Mouse (Mus musculus) stomach, embryonic 15.5 days (tissue): ENCODE measurements at regions not wholly inside any gene's neighbourhood (a gene's known extent, or its start where the extent isn't known, plus 50 kb on each side); places are given as distances from the start of the nearest gene placed in this dataset.

Experiments
- ATAC-seq: fragments of 200-750 bp; cut with Nextera tagmentation; 2 replicates; pipeline ENCODE4 v1.8.0; 2017; ENCODE audit warnings: low read depth, moderate number of reproducible peaks, moderate TSS enrichment; ENCODE audit not compliant: insufficient read depth, low FRiP score
- H3K27ac ChIP-seq: fragments of 300-500 bp; sonication (generic); 2 replicates; pipeline ENCODE4 v1.5.1; 2015; ENCODE audit warnings: mild to moderate bottlenecking, inconsistent platforms
- H3K27me3 ChIP-seq: fragments of 300-500 bp; sonication (generic); replicated peaks from 2 replicates; pipeline ENCODE4 v1.6.1; 2015; ENCODE audit warnings: inconsistent platforms
- H3K36me3 ChIP-seq: fragments of 300-500 bp; sonication (generic); 2 replicates; pipeline ENCODE4 v1.6.1; 2015; ENCODE audit warnings: inconsistent platforms
- H3K4me1 ChIP-seq: fragments of 300-500 bp; sonication (generic); 2 replicates; pipeline ENCODE4 v1.6.1; 2015; ENCODE audit warnings: inconsistent platforms
- H3K4me2 ChIP-seq: fragments of 300-500 bp; sonication (generic); 2 replicates; pipeline ENCODE4 v1.6.1; 2015; ENCODE audit warnings: mild to moderate bottlenecking, inconsistent platforms
- H3K4me3 ChIP-seq: fragments of 300-500 bp; sonication (generic); replicated peaks from 2 replicates; pipeline ENCODE4 v1.5.1; 2015; ENCODE audit warnings: inconsistent platforms
- H3K9ac ChIP-seq: fragments of 300-500 bp; sonication (generic); 2 replicates; pipeline ENCODE4 v1.6.1; 2015; ENCODE audit warnings: inconsistent platforms
- H3K9me3 ChIP-seq: fragments of 300-500 bp; sonication (generic); 2 replicates; pipeline ENCODE4 v1.6.1; 2016; ENCODE audit warnings: inconsistent platforms
- WGBS: fragments of 180-500 bp; shearing (Covaris S2); methylation state at CpG from one replicate; pipeline ENCODE4 v1.1.7; 2015; 5-methylcytosine and 5-hydroxymethylcytosine counted together

DNA sequence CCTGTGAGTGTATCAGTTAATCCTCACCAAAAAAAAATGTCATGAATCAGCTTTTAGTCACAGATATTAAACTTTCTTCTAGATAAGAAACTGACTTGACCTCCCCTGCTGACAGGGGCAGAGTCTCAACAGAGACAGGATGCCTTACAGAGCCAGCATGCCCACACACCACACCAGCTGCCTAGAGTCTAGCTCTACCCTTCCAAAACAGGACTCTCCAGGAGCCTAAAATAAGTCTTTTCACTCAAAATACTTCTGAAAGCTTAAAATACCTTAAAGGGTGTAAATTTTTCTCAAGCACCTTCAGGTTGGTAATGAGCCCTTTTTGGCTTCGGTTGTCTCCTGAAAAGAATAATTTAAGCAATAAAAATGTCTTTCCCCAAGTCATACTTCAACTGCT, 373.7 kb upstream of the Rack1 start:
- no peaks in the 10 kb centered on the region for H3K27me3 ChIP-seq
- H3K9me3 ChIP-seq, result no peaks in the 10 kb centered on the region
- no peak overlapping the region for H3K4me2 ChIP-seq
- no peak for ATAC-seq
- WGBS, result 69% methylated on average over 1 of the region's 1 CpGs
- no peak overlapping the region for H3K27ac ChIP-seq
- no peaks in the 10 kb centered on the region for H3K4me1 ChIP-seq
- H3K4me3 ChIP-seq, result no peak overlapping the region
- no peaks in the 10 kb centered on the region for H3K36me3 ChIP-seq
- H3K9ac ChIP-seq, result no peak overlapping the region

DNA sequence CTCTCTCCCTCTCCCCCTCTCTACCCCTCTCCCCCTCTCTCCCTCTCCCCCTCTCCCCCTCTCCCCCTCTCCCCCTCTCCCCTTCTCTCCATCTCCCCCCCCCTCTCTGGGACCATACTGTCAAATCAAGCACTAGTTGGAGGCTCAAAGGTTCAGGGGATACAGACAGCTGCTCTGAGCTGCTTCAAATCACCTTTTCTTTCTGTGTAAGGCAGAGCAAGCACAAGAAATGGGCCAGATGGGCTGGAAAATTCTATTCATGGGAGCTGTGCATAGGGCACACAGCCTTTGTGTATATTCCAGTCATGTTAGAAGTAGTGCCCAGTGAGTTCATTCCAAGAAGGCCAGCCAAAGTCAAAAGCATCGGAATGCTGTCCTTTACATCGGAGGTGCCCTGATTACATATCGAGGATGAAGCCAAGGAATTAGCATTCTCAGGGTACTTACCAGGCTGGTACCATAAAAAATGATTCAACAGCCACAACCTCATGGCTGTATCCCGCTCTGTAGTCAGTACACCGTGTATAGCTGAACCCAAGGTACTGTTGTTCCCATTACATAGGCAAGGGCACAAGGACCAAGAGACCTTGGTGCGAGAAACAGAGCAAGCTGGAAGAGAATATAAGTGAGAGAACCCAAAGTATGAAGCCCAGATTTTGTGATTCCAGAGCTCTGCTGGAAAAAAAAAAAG, 381.9 kb upstream of the Rack1 start:
- ATAC-seq, result no peak
- no peaks in the 10 kb centered on the region for H3K4me1 ChIP-seq
- H3K9me3 ChIP-seq, result no peaks in the 10 kb centered on the region
- H3K4me3 ChIP-seq, result no peak overlapping the region
- WGBS, result 85% methylated on average over 6 of the region's 6 CpGs
- no peaks in the 10 kb centered on the region for H3K36me3 ChIP-seq
- no peak overlapping the region for H3K4me2 ChIP-seq
- no peak overlapping the region for H3K27ac ChIP-seq
- H3K9ac ChIP-seq, result no peak overlapping the region
- no peaks in the 10 kb centered on the region for H3K27me3 ChIP-seq

DNA sequence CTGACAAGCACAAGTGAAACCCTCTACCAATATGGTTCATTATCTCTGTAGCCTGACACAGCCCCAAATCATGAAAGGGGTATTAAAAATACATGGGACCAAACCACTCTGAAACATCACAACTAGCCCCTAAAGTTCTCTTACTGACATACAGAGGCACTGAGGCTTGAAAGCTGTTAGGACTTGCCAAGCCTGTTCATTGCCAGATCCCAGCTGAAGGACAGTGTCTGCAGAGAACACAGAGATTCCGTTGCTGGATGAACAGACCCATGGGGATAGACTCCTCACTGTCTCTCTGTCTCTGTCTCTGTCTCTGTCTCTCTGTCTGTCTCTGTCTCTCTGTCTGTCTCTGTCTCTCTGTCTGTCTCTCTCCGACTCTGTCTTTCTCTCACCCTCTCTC, 382.5 kb upstream of the Rack1 start:
- Histone ChIP-seq H3K4me3 (no peak overlapping the region), H3K9me3 (no peaks in the 10 kb centered on the region), H3K27ac (no peak overlapping the region), H3K4me2 (no peak overlapping the region), H3K36me3 (no peaks in the 10 kb centered on the region), H3K27me3 (no peaks in the 10 kb centered on the region), H3K9ac (no peak overlapping the region), H3K4me1 (no peaks in the 10 kb centered on the region)
- 79% methylated on average over 2 of the region's 2 CpGs for WGBS
- ATAC-seq, result no peak

DNA sequence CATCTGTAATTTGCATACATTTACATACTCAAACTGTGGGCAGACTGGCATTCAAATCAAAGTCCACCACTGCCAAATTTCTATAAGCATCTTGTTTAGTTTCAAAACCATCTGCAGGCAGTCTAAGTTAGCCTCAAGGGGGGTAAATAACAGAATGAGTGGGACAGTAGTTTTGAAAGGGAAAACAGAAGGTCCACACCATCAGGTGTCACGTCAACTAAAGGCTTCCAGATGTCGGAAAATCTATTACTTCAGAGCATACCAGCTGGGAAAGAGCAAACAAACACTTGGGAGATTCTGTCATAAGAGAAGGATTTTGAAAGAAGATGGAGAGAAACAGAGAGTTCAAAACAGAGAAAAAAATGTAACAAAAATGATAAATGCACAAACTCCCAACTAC, 402.1 kb upstream of the Rack1 start:
- no peak for ATAC-seq
- H3K4me3 ChIP-seq, result no peak overlapping the region
- 57% methylated on average over 2 of the region's 2 CpGs for WGBS

DNA sequence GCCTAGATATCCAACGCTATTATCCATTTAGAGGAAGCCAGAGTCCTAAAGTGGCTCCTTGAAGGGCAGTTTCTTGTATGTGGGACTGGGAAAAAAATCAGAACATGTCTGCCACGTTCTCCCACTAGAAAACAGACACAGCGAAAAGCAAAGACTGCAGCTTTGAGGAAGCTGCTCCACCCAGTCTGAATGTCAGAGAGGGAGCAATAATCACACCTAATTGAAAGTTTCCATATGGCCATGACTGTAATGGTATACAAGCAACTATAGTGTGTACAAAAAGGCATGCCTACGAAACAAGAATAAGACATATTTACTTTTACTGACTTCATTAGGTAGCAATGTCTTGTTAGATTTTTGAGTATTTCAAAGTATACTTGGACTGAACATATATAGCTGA, 392.7 kb upstream of the Sgcd start:
- Histone ChIP-seq H3K9ac (no peak overlapping the region), H3K27me3 (no peaks in the 10 kb centered on the region), H3K9me3 (no peaks in the 10 kb centered on the region), H3K36me3 (no peaks in the 10 kb centered on the region), H3K27ac (no peak overlapping the region), H3K4me2 (no peak overlapping the region), H3K4me1 (no peaks in the 10 kb centered on the region), H3K4me3 (no peak overlapping the region)
- WGBS, result 46% methylated on average over 4 of the region's 4 CpGs
- no peak for ATAC-seq

More for the DNA sequence above, 402.1 kb upstream of the Rack1 start:
- Histone ChIP-seq H3K9me3 (no peaks in the 10 kb centered on the region), H3K4me1 (no peaks in the 10 kb centered on the region), H3K27ac (no peak overlapping the region), H3K36me3 (no peaks in the 10 kb centered on the region), H3K9ac (no peak overlapping the region), H3K27me3 (no peaks in the 10 kb centered on the region), H3K4me2 (no peak overlapping the region)

DNA sequence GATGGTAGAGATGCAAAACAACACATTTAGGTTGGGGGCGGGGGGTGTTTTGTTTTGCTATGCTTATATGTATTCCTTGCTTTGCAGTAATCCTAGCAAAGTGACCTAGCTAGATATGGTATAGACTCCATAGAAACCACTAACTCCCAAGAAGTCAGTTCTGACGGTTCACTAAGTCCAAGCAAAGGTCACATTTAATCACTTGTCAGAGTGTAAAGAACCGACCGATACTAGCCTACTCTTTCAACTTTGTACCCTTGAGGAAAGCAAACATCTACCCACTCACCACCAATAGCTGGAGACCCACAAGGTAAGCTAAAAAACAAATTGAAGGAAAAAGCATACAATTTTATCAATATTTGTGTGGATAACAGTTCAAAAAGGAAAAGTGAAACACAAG, 389.3 kb upstream of the Sgcd start:
- Histone ChIP-seq H3K36me3 (no peaks in the 10 kb centered on the region), H3K27me3 (no peaks in the 10 kb centered on the region), H3K27ac (no peak overlapping the region), H3K4me1 (no peaks in the 10 kb centered on the region), H3K4me2 (no peak overlapping the region), H3K4me3 (no peak overlapping the region), H3K9ac (no peak overlapping the region), H3K9me3 (no peaks in the 10 kb centered on the region)
- peak; percentile 58; the same call in 1 of the 2 replicates for ATAC-seq
- 54% methylated on average over 4 of the region's 4 CpGs for WGBS

DNA sequence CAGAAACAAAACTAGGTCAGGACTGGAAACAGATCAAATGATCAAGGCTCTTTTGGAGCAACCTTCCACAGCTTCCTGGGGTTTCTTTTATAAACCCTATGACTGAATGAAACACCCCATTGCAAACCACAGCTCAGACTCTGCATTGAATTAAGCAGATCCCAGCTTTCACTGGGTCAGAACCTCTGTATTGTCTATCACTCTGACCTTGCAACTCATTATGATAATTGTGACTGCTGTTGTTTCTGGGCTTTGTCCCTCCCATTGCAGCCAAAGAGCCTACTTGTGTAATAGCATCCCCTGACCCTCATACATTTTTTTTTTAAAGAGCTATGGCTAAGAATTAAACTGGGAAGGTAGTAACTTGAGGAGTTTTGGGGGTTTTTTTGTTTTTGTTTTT, 388.5 kb upstream of the Sgcd start:
- no peak for ATAC-seq
- H3K36me3 ChIP-seq, result no peaks in the 10 kb centered on the region
- no peak overlapping the region for H3K4me2 ChIP-seq
- H3K9me3 ChIP-seq, result no peaks in the 10 kb centered on the region
- H3K27ac ChIP-seq, result no peak overlapping the region
- no peak overlapping the region for H3K9ac ChIP-seq
- H3K4me3 ChIP-seq, result no peak overlapping the region
- no peaks in the 10 kb centered on the region for H3K27me3 ChIP-seq
- H3K4me1 ChIP-seq, result no peaks in the 10 kb centered on the region

DNA sequence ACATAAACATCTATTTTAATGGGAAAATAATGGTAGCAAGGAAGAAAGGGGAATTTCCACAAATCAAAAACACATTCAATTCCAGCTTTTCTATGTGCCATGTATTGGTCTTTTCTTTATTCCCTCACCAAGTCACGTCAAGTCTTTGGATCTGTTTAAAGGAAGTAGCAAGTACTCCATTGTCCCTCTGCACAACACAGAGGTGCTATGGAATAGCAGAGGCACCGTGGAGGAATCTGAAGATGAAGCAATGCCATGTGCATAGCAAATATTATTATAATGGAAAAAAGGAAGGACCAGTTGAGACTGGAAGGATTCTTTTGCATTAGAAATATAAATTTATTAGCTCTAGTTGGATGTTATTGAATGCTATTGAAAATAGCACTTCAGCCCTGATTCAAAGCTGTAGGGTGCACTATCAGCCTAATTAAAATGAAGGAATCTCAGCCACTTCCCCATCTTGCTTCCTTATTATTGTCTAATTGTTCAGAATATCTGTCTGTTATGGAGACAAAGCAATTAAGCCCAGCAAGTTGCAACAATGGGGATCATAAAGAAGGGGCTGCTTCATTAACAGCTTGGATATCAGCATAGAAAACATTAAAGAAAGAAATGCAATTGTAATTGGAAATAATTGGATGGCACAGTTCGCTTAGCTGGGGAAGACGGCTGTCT, 362.7 kb upstream of the Sgcd start:
- no peaks in the 10 kb centered on the region for H3K9me3 ChIP-seq
- 83% methylated on average over 4 of the region's 4 CpGs for WGBS

DNA sequence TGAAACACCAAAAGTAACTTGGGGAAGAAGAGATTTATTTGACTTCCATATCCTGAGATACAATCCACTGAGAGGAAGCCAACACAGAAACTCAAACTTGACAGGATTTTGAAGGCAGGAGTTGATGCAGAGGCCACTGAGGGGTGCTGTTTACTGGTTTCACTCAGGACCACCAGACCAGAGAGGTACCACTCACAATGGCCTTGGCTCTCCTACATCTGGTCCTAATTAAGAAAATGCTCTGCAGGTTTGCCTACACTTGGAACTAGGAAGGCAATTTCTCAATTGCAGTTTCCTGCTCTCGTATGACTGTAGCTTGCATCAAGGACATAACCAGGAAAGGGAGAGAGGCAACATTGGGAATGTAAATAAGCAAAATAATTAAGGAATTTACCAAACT, 325.7 kb upstream of the Sgcd start:
- H3K36me3 ChIP-seq, result no peaks in the 10 kb centered on the region
- no peak overlapping the region for H3K4me3 ChIP-seq

More for the DNA sequence above, 362.7 kb upstream of the Sgcd start:
- Histone ChIP-seq H3K27ac (no peak overlapping the region), H3K4me3 (no peak overlapping the region), H3K36me3 (no peaks in the 10 kb centered on the region), H3K9ac (no peak overlapping the region), H3K4me1 (no peaks in the 10 kb centered on the region), H3K27me3 (no peaks in the 10 kb centered on the region), H3K4me2 (no peak overlapping the region)
- no peak for ATAC-seq

DNA sequence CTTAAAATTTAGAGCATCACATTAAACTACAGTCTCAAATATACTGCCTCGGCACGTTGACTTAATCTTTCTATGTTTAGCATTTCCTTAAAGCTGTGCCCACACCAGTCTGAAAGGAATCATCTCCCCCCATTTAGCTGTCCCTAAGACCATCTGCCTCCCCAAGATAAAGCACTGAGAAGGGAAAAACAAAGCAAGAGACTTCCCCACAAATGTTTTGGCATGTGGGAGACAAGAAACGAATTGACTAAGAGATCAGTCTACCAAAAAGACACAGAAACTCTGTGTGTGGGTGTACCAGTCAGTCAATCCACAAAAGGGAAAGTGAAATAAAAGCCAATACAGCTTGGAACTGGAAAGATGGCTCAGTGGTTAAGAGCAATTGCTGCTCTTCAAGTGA, 306.6 kb upstream of the Sgcd start:
- no peaks in the 10 kb centered on the region for H3K27me3 ChIP-seq
- H3K4me3 ChIP-seq, result no peak overlapping the region
- H3K9ac ChIP-seq, result no peak overlapping the region
- no peaks in the 10 kb centered on the region for H3K36me3 ChIP-seq
- WGBS, result 60% methylated on average over 3 of the region's 3 CpGs
- H3K27ac ChIP-seq, result no peak overlapping the region
- no peaks in the 10 kb centered on the region for H3K9me3 ChIP-seq
- no peak overlapping the region for H3K4me2 ChIP-seq
- H3K4me1 ChIP-seq, result no peaks in the 10 kb centered on the region
- no peak for ATAC-seq

More for the DNA sequence above, 325.7 kb upstream of the Sgcd start:
- Histone ChIP-seq H3K4me1 (no peaks in the 10 kb centered on the region), H3K9me3 (no peaks in the 10 kb centered on the region), H3K9ac (no peak overlapping the region), H3K27me3 (no peaks in the 10 kb centered on the region), H3K4me2 (no peak overlapping the region), H3K27ac (no peak overlapping the region)
- no peak for ATAC-seq
- 46% methylated on average over 1 of the region's 1 CpGs for WGBS

DNA sequence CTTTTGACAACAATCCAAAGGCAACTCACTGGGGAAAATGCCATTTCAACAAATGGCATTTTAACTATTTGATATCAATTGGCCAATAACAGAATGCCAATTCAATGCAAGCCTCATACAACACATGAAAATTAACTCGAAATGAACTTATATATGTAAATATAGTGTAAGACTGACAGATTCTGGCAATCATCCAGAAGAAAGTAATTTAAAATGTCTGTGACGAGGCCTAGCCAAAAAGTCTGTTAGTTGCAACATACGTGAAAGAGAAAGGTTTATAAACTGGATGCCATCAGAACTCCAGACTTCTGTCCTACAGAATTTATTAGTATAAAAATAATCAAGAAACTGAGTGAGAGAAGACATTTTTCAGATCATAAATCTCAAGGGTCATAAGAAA, 273.7 kb upstream of the Sgcd start:
- Histone ChIP-seq H3K9ac (no peak overlapping the region), H3K27me3 (no peaks in the 10 kb centered on the region), H3K4me3 (no peak overlapping the region), H3K36me3 (no peaks in the 10 kb centered on the region), H3K27ac (no peak overlapping the region), H3K4me2 (no peak overlapping the region), H3K4me1 (no peaks in the 10 kb centered on the region), H3K9me3 (no peaks in the 10 kb centered on the region)
- ATAC-seq, result no peak
- 71% methylated on average over 3 of the region's 3 CpGs for WGBS

DNA sequence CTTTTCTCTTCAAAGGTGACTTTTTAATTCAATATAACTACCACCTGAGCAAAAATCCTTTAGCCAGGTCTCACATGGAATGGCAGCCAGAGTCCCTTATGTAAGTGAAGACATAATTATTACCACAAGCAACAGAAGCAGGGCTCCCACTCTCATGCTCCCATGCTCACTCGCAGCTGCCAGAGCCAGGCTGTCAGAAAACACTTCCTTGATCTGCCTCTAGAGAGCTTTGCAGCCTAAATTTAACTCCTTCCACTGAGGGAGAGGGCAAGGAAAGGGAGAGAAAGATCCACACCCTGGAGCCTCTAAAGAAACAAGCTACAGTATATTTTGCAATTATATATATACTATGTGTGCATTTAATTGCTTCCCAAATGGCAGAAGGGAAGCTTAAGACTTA, 272.3 kb upstream of the Sgcd start:
- Histone ChIP-seq H3K4me2 (no peak overlapping the region), H3K4me3 (no peak overlapping the region), H3K9me3 (no peaks in the 10 kb centered on the region), H3K4me1 (no peaks in the 10 kb centered on the region), H3K27me3 (no peaks in the 10 kb centered on the region), H3K36me3 (no peaks in the 10 kb centered on the region), H3K27ac (no peak overlapping the region), H3K9ac (no peak overlapping the region)
- WGBS, result 30% methylated on average over 1 of the region's 1 CpGs
- no peak for ATAC-seq
